Mouse (Mus musculus) thymus, adult 2 months (tissue): ENCODE measurements at regions not wholly inside any gene's neighbourhood (a gene's known extent, or its start where the extent isn't known, plus 50 kb on each side); places are given as distances from the start of the nearest gene placed in this dataset.
A peak's percentile ranks its signal among the peaks of the same experiment; 100 is the strongest.

Experiments used
- CTCF ChIP-seq: fragments of 200-500 bp; IDR thresholded peaks from 2 replicates; pipeline ENCODE4 v1.5.1; 2012; ENCODE audit warnings: mild to moderate bottlenecking, control low read depth, low read length, moderate library complexity, borderline replicate concordance; ENCODE audit not compliant: control insufficient read depth, poor library complexity, insufficient read depth; ENCODE audit errors: extremely low read depth
- POLR2A ChIP-seq: fragments of 200-500 bp; IDR thresholded peaks from 2 replicates; pipeline ENCODE4 v1.6.1; 2012; ENCODE audit warnings: mild to moderate bottlenecking, low read length, control low read depth, moderate library complexity; ENCODE audit not compliant: control insufficient read depth, poor library complexity, insufficient read depth; ENCODE audit errors: extremely low read depth

DNA sequence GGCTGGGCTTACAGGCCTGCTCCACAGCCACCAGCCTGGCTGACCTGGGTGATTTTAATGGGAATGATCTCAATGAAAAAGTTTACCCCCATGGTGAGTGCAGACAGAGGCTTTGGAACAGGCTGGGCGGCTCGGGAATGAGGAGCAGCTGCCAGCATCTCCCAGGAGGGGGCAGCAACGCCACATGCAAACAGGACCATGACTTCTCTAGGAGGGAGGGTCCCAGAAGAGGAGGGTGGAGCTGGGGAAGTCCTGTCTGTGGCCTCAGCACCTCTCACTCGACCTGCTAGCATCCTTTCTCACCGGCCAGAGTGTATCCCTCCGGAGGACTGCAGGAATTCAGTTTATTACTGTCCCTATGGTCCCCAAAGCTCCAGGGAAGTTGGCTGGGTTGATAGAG, 88.2 kb downstream of the Smim20 start:
- TF ChIP-seq POLR2A (no peak), CTCF (peak; percentile 92)
